Mouse (Mus musculus): ENCODE measurements around the gene Olfr282.

- TF ChIP-seq CTCF (IDR thresholded peaks at IDR 0.05; ENCODE audit: low read depth, low read length) (no peak), POLR2AphosphoS5 (IDR thresholded peaks at IDR 0.05; ENCODE audit: insufficient replicate concordance, low read depth, low read length) (no peak), GATA1 (IDR thresholded peaks at IDR 0.05; ENCODE audit: borderline replicate concordance, low read length) (no peak), GATA2 (IDR thresholded peaks at IDR 0.05; ENCODE audit: borderline replicate concordance, low read depth, low read length) (no peak), TAL1 (conservative IDR thresholded peaks at IDR 0.05; ENCODE audit: low read depth, low read length) (no peak)
These were observed 12.9 kb upstream of the Olfr282 start for GRCm38 (mm10) chr15:98418096-98418495.
